Mouse (Mus musculus) embryonic facial prominence, embryonic 11.5 days (tissue): ENCODE measurements around the gene Scrn3. TPM values are rescaled to one million over a fixed set of nuclear protein-coding genes. Genes with fewer than 3 reads are reported as not detected.

Experiments used
- ATAC-seq: fragments of 200-750 bp; cut with Nextera tagmentation; replicated peaks from 2 replicates; pipeline ENCODE4 v1.8.0; 2017; ENCODE audit warnings: low read depth; ENCODE audit not compliant: insufficient number of reproducible peaks, low FRiP score, low TSS enrichment
- DNase-seq: peaks from one replicate; pipeline ENCODE4 v3.0.0-alpha.2; 2015; ENCODE audit warnings: low spot score
- H3K27ac ChIP-seq: fragments of 300-500 bp; sonication (generic); replicated peaks from 2 replicates; pipeline ENCODE4 v1.5.1; 2014; ENCODE audit warnings: mild to moderate bottlenecking, low read depth, low read length, control low read depth
- H3K27me3 ChIP-seq: fragments of 300-500 bp; sonication (generic); 2 replicates; pipeline ENCODE4 v1.6.1; 2014; ENCODE audit warnings: mild to moderate bottlenecking, low read length, moderate library complexity, mixed read lengths; ENCODE audit not compliant: control insufficient read depth, insufficient read depth
- H3K36me3 ChIP-seq: fragments of 300-500 bp; sonication (generic); replicated peaks from 2 replicates; pipeline ENCODE4 v1.6.1; 2014; ENCODE audit warnings: low read depth, mild to moderate bottlenecking, low read length, moderate library complexity, mixed read lengths; ENCODE audit not compliant: control insufficient read depth, insufficient read depth
- H3K4me1 ChIP-seq: fragments of 300-500 bp; sonication (generic); 2 replicates; pipeline ENCODE4 v1.6.1; 2014; ENCODE audit warnings: low read length, mixed read lengths; ENCODE audit not compliant: control insufficient read depth, insufficient read depth
- H3K4me2 ChIP-seq: fragments of 300-500 bp; sonication (generic); 2 replicates; pipeline ENCODE4 v1.6.1; 2014; ENCODE audit warnings: low read depth, mild to moderate bottlenecking, control low read depth, low read length, moderate library complexity
- H3K4me3 ChIP-seq: fragments of 300-500 bp; sonication (generic); 2 replicates; pipeline ENCODE4 v1.5.1; 2014; ENCODE audit warnings: low read depth, low read length, control low read depth
- H3K9ac ChIP-seq: fragments of 300-500 bp; sonication (generic); replicated peaks from 2 replicates; pipeline ENCODE4 v1.6.1; 2014; ENCODE audit warnings: mild to moderate bottlenecking, control low read depth, low read length
- H3K9me3 ChIP-seq: fragments of 300-500 bp; sonication (generic); replicated peaks from 2 replicates; pipeline ENCODE4 v1.6.1; 2016; ENCODE audit warnings: mild to moderate bottlenecking, low read length, inconsistent platforms, mixed read lengths; ENCODE audit not compliant: control insufficient read depth
- WGBS: fragments of 180-500 bp; shearing (Covaris S2); extraction: QIAGEN DNeasy Blood & Tissue Kit; methylation state at CpG from one replicate; pipeline ENCODE4 v1.1.7; 2014; 5-methylcytosine and 5-hydroxymethylcytosine counted together
- polyA plus RNA-seq: library from polyadenylated mRNA; unstranded; fragments of >200 nt; fragmentation: Nextera tagmentation; extraction: Ambion mirVana; gene quantifications from 2 replicates; pipeline ENCODE4 v1.2.1, GENCODE M21; 2014

Scrn3 gene
- polyA plus RNA-seq, 1 experiment from 2014 or later = 14.5 TPM

- no peaks in the 10 kb centered on the region for H3K27me3 ChIP-seq
- DNase-seq (no peak), ATAC-seq (no peak)
- H3K9ac ChIP-seq = no peak overlapping the region
- no peaks in the 10 kb centered on the region for H3K9me3 ChIP-seq
- H3K27ac ChIP-seq = no peak overlapping the region
- H3K4me2 ChIP-seq = no peak overlapping the region
- no peak overlapping the region for H3K4me3 ChIP-seq
- H3K36me3 ChIP-seq = no peaks in the 10 kb centered on the region
- WGBS = 79% methylated on average over 9 of the region's 9 CpGs
- no peaks in the 10 kb centered on the region for H3K4me1 ChIP-seq
These were observed 68.0 kb downstream of the Scrn3 start for GRCm38 (mm10) chr2:73380298-73380975.

DNA sequence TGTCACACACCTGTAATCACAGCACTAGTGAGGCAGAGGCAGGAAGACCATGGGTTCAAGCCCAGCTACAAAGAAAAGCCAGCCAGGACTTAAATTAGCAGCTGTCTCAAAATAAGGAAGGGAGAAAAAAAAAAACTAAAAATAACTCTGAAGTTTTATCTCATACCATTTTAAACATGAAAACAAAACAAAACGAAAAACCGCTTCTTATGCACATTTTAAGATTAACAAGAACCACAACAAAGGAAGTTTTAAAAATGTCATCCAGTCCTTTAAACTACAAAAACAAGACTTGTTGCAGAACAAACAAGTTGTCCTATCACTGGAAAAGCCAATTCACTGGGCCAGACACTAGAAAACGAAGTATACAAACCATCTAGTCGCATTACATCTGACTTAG lies 72.8 kb downstream of the Scrn3 start:
- no peak overlapping the region for H3K4me2 ChIP-seq

GRCm38 (mm10) chr2:73385641-73386355 lies 73.4 kb downstream of the Scrn3 start:
- DNase-seq = no peak
- Histone ChIP-seq H3K9ac (peak overlapping the region; percentile 65), H3K4me3 (peak overlapping the region; percentile 74), H3K27ac (no peak overlapping the region), H3K4me1 (peaks cover 3% of the 10 kb centered on the region; the same call in 1 of the 2 replicates), H3K27me3 (no peaks in the 10 kb centered on the region), H3K9me3 (no peaks in the 10 kb centered on the region), H3K36me3 (no peaks in the 10 kb centered on the region), H3K4me2 (peak overlapping the region; percentile 99)
- WGBS = 2% methylated on average over 29 of the region's 29 CpGs
- peak; percentile 47 for ATAC-seq

More for the DNA sequence above, 72.8 kb downstream of the Scrn3 start:
- no peaks in the 10 kb centered on the region for H3K27me3 ChIP-seq
- ATAC-seq = no peak
- no peaks in the 10 kb centered on the region for H3K36me3 ChIP-seq
- 88% methylated on average over 4 of the region's 4 CpGs for WGBS
- H3K27ac ChIP-seq = no peak overlapping the region
- no peak overlapping the region for H3K9ac ChIP-seq
- no peak overlapping the region for H3K4me3 ChIP-seq
- no peak for DNase-seq
- no peaks in the 10 kb centered on the region for H3K9me3 ChIP-seq
- H3K4me1 ChIP-seq = peaks cover 3% of the 10 kb centered on the region; the same call in 1 of the 2 replicates

- H3K27ac ChIP-seq = 0 out of 2 replicates have a peak within 1 kb of the TSS, but pooled peaks have one; percentile 41
- H3K4me3 ChIP-seq = peak within 1 kb of the TSS; percentile 74
- peak within 1 kb of the TSS; percentile 65 for H3K9ac ChIP-seq
- under 1% methylated on average over 42 of the region's 44 CpGs for WGBS
- H3K4me2 ChIP-seq = peak within 1 kb of the TSS; percentile 99
- H3K9me3 ChIP-seq = no peaks in the 10 kb centered on the region
- no peaks in the 10 kb centered on the region for H3K27me3 ChIP-seq
- ATAC-seq = peak; percentile 97
- peak; percentile 98 for DNase-seq
- H3K36me3 ChIP-seq = no peaks in the 10 kb centered on the region
- H3K4me1 ChIP-seq = peaks cover 3% of the 10 kb centered on the region; the same call in 1 of the 2 replicates
These were observed 74.1 kb downstream of the Scrn3 start, which contains the start of gene Gpr155 for GRCm38 (mm10) chr2:73386356-73387046. Gene Gpr155, minus strand, starts transcription at chr2:73386572.

Other genes starting within 250 kb of the Scrn3 start
- 107 and 117 TPM in 2 replicates for gene Ola1, start 93.7 kb upstream of the Scrn3 start, polyA plus RNA-seq
- 0.98 and 1.6 TPM in 2 replicates for gene Sp9, start 40.7 kb upstream of the Scrn3 start, polyA plus RNA-seq
- gene Cir1, start 100 bp downstream of the Scrn3 start, polyA plus RNA-seq = 26.8 and 28.1 TPM in 2 replicates
- 5.9 and 7.4 TPM in 2 replicates for gene Gpr155, start 74.0 kb downstream of the Scrn3 start, polyA plus RNA-seq
- 15.9 and 17.5 TPM in 2 replicates for gene Wipf1, start 217.1 kb downstream of the Scrn3 start, polyA plus RNA-seq